Mouse (Mus musculus) midbrain, embryonic 14.5 days (tissue): ENCODE measurements at regions not wholly inside any gene's neighbourhood (a gene's known extent, or its start where the extent isn't known, plus 50 kb on each side); places are given as distances from the start of the nearest gene placed in this dataset.

Experiments
- ATAC-seq: fragments of 200-750 bp; cut with Nextera tagmentation; 2 replicates; pipeline ENCODE4 v1.8.0; 2017; ENCODE audit warnings: moderate number of reproducible peaks, moderate library complexity; ENCODE audit not compliant: low FRiP score, low TSS enrichment
- DNase-seq: peaks from one replicate; pipeline ENCODE4 v3.0.0-alpha.2; 2015
- H3K27ac ChIP-seq: fragments of 300-500 bp; sonication (generic); replicated peaks from 2 replicates; pipeline ENCODE4 v1.5.1; 2014; ENCODE audit warnings: mild to moderate bottlenecking, low read depth, low read length, moderate library complexity
- H3K27me3 ChIP-seq: fragments of 300-500 bp; sonication (generic); 2 replicates; pipeline ENCODE4 v1.6.1; 2014; ENCODE audit warnings: low read length, control low read depth, mixed read lengths; ENCODE audit not compliant: control insufficient read depth, insufficient read depth
- H3K36me3 ChIP-seq: fragments of 300-500 bp; sonication (generic); 2 replicates; pipeline ENCODE4 v1.6.1; 2014; ENCODE audit warnings: low read length, control low read depth; ENCODE audit not compliant: control insufficient read depth, insufficient read depth
- H3K4me1 ChIP-seq: fragments of 300-500 bp; sonication (generic); 2 replicates; pipeline ENCODE4 v1.6.1; 2014; ENCODE audit warnings: mild to moderate bottlenecking, antibody characterized with exemption, low read length, control low read depth; ENCODE audit not compliant: control insufficient read depth, insufficient read depth
- H3K4me2 ChIP-seq: fragments of 300-500 bp; sonication (generic); 2 replicates; pipeline ENCODE4 v1.6.1; 2014; ENCODE audit warnings: mild to moderate bottlenecking, low read length, moderate library complexity
- H3K4me3 ChIP-seq: fragments of 300-500 bp; sonication (generic); replicated peaks from 2 replicates; pipeline ENCODE4 v1.5.1; 2014; ENCODE audit warnings: low read depth, low read length
- H3K9ac ChIP-seq: fragments of 300-500 bp; sonication (generic); replicated peaks from 2 replicates; pipeline ENCODE4 v1.6.1; 2014; ENCODE audit warnings: mild to moderate bottlenecking, low read length, moderate library complexity
- H3K9me3 ChIP-seq: fragments of 300-500 bp; sonication (generic); 2 replicates; pipeline ENCODE4 v1.6.1; 2016; ENCODE audit warnings: low read length, control low read depth, mixed read lengths; ENCODE audit not compliant: control insufficient read depth
- WGBS: fragments of 180-500 bp; shearing (Covaris S2); extraction: QIAGEN DNeasy Blood & Tissue Kit; methylation state at CpG from one replicate; pipeline ENCODE4 v1.1.7; 2014; 5-methylcytosine and 5-hydroxymethylcytosine counted together

DNA sequence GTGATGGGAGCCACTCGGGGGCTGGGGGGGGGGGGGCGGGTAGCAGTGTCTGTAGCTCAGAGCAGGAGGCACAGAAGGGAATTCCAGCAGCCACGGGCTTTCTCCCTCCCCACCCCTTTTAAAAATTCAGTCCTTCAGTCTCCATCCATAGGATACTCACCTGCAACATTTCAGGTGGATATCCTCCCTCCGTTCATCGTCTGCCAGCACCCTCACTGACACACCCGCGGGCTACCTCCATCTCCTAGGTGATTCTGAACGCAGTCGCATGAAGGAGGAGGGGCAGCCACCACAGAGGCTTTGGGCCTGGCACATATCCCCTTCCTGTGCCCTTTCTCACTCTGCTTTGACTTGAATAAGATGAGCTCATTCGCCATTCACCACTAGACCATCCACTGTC, 79.4 kb upstream of the Tspan2 start:
- ATAC-seq (no peak), DNase-seq (no peak)

GRCm38 (mm10) chr3:102657116-102657515, 77.2 kb upstream of the Tspan2 start:
- no peaks in the 10 kb centered on the region for H3K9me3 ChIP-seq
- H3K36me3 ChIP-seq = no peaks in the 10 kb centered on the region
- H3K27me3 ChIP-seq = no peaks in the 10 kb centered on the region
- whole genome bisulfite sequencing = 79% methylated on average over 7 of the region's 7 CpGs
- ATAC-seq = no peak
- H3K9ac ChIP-seq = no peak overlapping the region
- no peaks in the 10 kb centered on the region for H3K4me1 ChIP-seq
- no peak overlapping the region for H3K4me2 ChIP-seq
- DNase-seq = no peak
- H3K4me3 ChIP-seq = no peak overlapping the region
- no peak overlapping the region for H3K27ac ChIP-seq

More for the DNA sequence above, 79.4 kb upstream of the Tspan2 start:
- Histone ChIP-seq H3K4me1 (no peaks in the 10 kb centered on the region), H3K9me3 (no peaks in the 10 kb centered on the region), H3K27ac (no peak overlapping the region), H3K4me2 (no peak overlapping the region), H3K27me3 (no peaks in the 10 kb centered on the region), H3K9ac (no peak overlapping the region), H3K4me3 (no peak overlapping the region), H3K36me3 (no peaks in the 10 kb centered on the region)
- 83% methylated on average over 10 of the region's 10 CpGs for WGBS

DNA sequence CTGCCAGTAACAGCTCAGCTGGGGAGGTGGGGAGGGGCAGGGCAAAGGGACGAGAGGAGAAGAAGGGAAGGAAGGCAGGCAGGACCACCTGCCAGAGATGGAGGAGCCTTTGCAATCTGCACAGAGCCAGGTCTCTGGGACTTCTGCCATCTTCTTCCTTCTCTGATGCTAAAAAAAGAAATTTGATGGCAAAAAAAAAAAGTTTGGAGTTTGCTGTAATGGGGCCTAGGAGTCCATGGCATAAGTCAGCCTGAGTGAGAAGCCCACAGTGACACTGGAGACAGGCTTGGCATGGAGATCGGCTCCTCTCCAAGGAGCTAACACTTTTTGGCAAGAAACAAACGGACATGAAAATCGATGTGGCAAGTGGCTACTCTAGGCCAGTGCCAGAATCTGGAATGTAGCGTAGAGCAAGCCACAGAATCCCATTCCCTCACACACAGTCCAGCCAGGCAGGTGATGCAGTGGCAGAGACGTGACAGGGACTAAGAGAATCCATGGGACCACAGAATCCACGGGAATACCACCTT, 76.7 kb upstream of the Tspan2 start:
- Histone ChIP-seq H3K9ac (no peak overlapping the region), H3K4me3 (no peak overlapping the region), H3K27ac (no peak overlapping the region), H3K4me2 (no peak overlapping the region), H3K9me3 (no peaks in the 10 kb centered on the region), H3K27me3 (no peaks in the 10 kb centered on the region), H3K36me3 (no peaks in the 10 kb centered on the region), H3K4me1 (no peaks in the 10 kb centered on the region)
- no peak for ATAC-seq
- DNase-seq = no peak
- WGBS = 85% methylated on average over 7 of the region's 7 CpGs

GRCm38 (mm10) chr3:102659352-102659751, 75.0 kb upstream of the Tspan2 start:
- DNase-seq (no peak), ATAC-seq (no peak)
- no peak overlapping the region for H3K4me3 ChIP-seq
- no peaks in the 10 kb centered on the region for H3K36me3 ChIP-seq
- H3K27me3 ChIP-seq = no peaks in the 10 kb centered on the region
- H3K9ac ChIP-seq = no peak overlapping the region
- H3K9me3 ChIP-seq = no peaks in the 10 kb centered on the region
- no peak overlapping the region for H3K27ac ChIP-seq
- no peaks in the 10 kb centered on the region for H3K4me1 ChIP-seq
- 92% methylated on average over 5 of the region's 5 CpGs for WGBS
- no peak overlapping the region for H3K4me2 ChIP-seq

DNA sequence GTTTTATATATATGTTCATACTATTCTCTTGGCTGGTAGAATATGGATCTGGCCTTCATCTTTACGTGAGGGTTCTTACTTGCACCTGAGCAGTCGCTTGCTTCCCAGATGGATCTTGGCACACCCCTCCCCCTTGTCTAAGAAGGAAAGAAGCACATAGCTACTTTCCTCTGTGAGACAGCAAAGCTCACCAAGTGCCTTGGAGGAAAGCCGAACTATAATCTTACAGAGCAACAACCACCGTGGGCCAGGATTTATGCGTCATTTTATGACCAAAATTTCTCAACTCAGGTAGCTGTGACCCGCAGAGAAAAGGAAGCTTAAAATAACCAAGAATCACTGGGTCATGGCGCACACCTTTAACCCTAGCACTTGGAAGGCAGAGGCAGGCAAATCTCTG, 73.0 kb upstream of the Tspan2 start:
- no peaks in the 10 kb centered on the region for H3K27me3 ChIP-seq
- no peak overlapping the region for H3K4me3 ChIP-seq
- WGBS = 94% methylated on average over 7 of the region's 7 CpGs
- DNase-seq (no peak), ATAC-seq (no peak)
- H3K36me3 ChIP-seq = no peaks in the 10 kb centered on the region
- H3K4me1 ChIP-seq = no peaks in the 10 kb centered on the region
- H3K27ac ChIP-seq = no peak overlapping the region
- H3K9me3 ChIP-seq = no peaks in the 10 kb centered on the region
- no peak overlapping the region for H3K9ac ChIP-seq
- H3K4me2 ChIP-seq = no peak overlapping the region

DNA sequence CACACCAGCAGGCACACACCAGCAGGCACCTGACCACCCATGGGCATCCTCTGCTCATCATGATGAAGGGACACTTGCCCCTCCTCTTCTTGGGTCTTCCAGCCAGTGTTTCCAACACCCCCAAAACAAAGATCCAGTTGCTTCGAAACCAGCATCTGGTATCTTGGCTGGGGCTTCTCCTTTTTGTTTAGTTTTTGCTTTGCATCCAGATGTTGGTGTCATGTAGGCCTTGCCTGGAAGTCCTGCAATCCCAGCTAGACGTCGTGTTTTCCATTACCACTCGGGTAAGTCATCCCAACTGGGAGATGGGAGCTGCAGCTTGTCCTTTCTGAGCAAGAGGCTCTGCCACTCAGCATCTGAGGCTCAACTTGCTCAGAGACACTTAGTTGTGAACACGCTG, 70.6 kb upstream of the Tspan2 start:
- no peak overlapping the region for H3K9ac ChIP-seq

DNA sequence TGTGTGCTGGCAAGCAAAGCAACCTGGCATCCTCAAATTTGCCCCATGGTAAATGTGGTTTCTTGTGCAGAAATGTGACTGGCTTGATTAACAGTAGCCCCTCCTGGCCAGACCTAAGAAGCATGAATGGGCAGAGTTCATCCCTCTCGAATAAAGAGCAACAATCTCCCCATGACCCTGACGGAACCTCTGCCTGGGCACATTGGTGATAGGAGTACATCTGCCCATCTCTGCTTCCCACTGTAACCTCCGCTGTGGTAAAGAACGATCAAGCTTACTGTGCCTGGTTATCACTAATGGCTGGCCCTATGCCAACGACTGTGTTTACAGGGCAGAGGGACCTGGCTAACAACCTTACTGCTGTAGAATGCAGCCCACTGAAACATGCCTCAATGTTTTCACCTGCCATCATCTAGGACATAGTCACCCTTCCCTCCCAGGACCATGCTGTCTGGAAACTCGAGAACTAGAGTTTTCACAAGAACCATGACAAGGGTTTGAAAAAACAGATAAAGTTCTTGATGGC, 69.6 kb upstream of the Tspan2 start:
- Histone ChIP-seq H3K9me3 (no peaks in the 10 kb centered on the region), H3K27me3 (no peaks in the 10 kb centered on the region), H3K4me2 (no peak overlapping the region), H3K9ac (no peak overlapping the region), H3K4me3 (no peak overlapping the region), H3K36me3 (no peaks in the 10 kb centered on the region), H3K27ac (no peak overlapping the region), H3K4me1 (no peaks in the 10 kb centered on the region)
- WGBS = 92% methylated on average over 6 of the region's 6 CpGs
- ATAC-seq (no peak), DNase-seq (peak; percentile 11)

More for the DNA sequence above, 70.6 kb upstream of the Tspan2 start:
- ATAC-seq = no peak
- DNase-seq = no peak
- Histone ChIP-seq H3K4me2 (no peak overlapping the region), H3K4me1 (no peaks in the 10 kb centered on the region), H3K27ac (no peak overlapping the region), H3K4me3 (no peak overlapping the region), H3K27me3 (no peaks in the 10 kb centered on the region), H3K9me3 (no peaks in the 10 kb centered on the region), H3K36me3 (no peaks in the 10 kb centered on the region)
- 87% methylated on average over 5 of the region's 5 CpGs for WGBS

- Histone ChIP-seq H3K9ac (no peak overlapping the region), H3K4me1 (no peaks in the 10 kb centered on the region), H3K9me3 (no peaks in the 10 kb centered on the region), H3K27ac (no peak overlapping the region), H3K4me3 (no peak overlapping the region), H3K4me2 (no peak overlapping the region), H3K36me3 (no peaks in the 10 kb centered on the region), H3K27me3 (no peaks in the 10 kb centered on the region)
- DNase-seq (no peak), ATAC-seq (no peak)
- WGBS = 74% methylated on average over 3 of the region's 3 CpGs
Observed at GRCm38 (mm10) chr3:102667796-102668195, 66.5 kb upstream of the Tspan2 start.

- H3K9ac ChIP-seq = no peak overlapping the region
- DNase-seq (no peak), ATAC-seq (no peak)
- no peak overlapping the region for H3K27ac ChIP-seq
- H3K27me3 ChIP-seq = no peaks in the 10 kb centered on the region
- WGBS = 94% methylated on average over 3 of the region's 3 CpGs
- H3K4me2 ChIP-seq = no peak overlapping the region
- no peak overlapping the region for H3K4me3 ChIP-seq
- H3K36me3 ChIP-seq = no peaks in the 10 kb centered on the region
- no peaks in the 10 kb centered on the region for H3K9me3 ChIP-seq
- H3K4me1 ChIP-seq = no peaks in the 10 kb centered on the region
Observed at GRCm38 (mm10) chr3:102668556-102668955, 65.8 kb upstream of the Tspan2 start.
